Mouse (Mus musculus): ENCODE data around the gene Ifitm10. TPM values are rescaled to one million over a fixed set of nuclear protein-coding genes. Genes with fewer than 3 reads are reported as not detected.
A peak's percentile ranks its signal among the peaks of the same experiment; 100 is the strongest.

Gene Ifitm10
- 14.7 and 20.2 TPM in 2 replicates for polyA plus RNA-seq (2012; rRNA removed)

- Histone ChIP-seq H3K27ac (ENCODE audit: insufficient read depth, low read length) (0 out of 2 replicates have a peak within 1 kb of the TSS, but pooled peaks have one; percentile 37), H3K4me1 (ENCODE audit: control insufficient read depth, insufficient read depth, insufficient read length) (peaks cover 4% of the 10 kb centered on the region; the same call in 1 of the 2 replicates), H3K27me3 (ENCODE audit: control insufficient read depth, insufficient read depth, low read length) (peaks cover 3% of the 10 kb centered on the region; the same call in 1 of the 2 replicates), H3K4me3 (ENCODE audit: extremely low read depth, insufficient read depth, insufficient read length) (peak within 1 kb of the TSS; percentile 58; the same call in 1 of the 2 replicates), H3K36me3 (ENCODE audit: control insufficient read depth, insufficient read depth, low read length) (peaks cover 23% of the 10 kb centered on the region)
- DNase-seq (ENCODE audit: low read depth in 1 of 2, low spot score in 2 of 2), result no peak
- 86% methylated on average over 8 of the region's 8 CpGs for WGBS
- no peak for TF ChIP-seq CTCF (IDR thresholded peaks at IDR 0.05; ENCODE audit: extremely low read depth, insufficient read depth, insufficient read length, insufficient replicate concordance)
- no peak for TF ChIP-seq POLR2A (IDR thresholded peaks at IDR 0.05; ENCODE audit: low read depth, low read length)
Measured at GRCm38 (mm10) chr7:142373641-142374412, at the start of gene Ifitm10. Gene Ifitm10, minus strand, starts transcription at chr7:142373753.

GRCm38 (mm10) chr7:142421826-142422225 lies 48.3 kb upstream of the Ifitm10 start:
- H3K4me3 ChIP-seq (ENCODE audit: extremely low read depth, insufficient read depth, insufficient read length), result no peak overlapping the region
- no peak for DNase-seq (ENCODE audit: low read depth in 1 of 2, low spot score in 2 of 2)
- H3K27me3 ChIP-seq (ENCODE audit: control insufficient read depth, insufficient read depth, low read length), result no peaks in the 10 kb centered on the region
- peaks cover 3% of the 10 kb centered on the region; the same call in 1 of the 2 replicates for H3K4me1 ChIP-seq (ENCODE audit: control insufficient read depth, insufficient read depth, insufficient read length)
- TF ChIP-seq CTCF (IDR thresholded peaks at IDR 0.05; ENCODE audit: extremely low read depth, insufficient read depth, insufficient read length, insufficient replicate concordance) (no peak), POLR2A (IDR thresholded peaks at IDR 0.05; ENCODE audit: low read depth, low read length) (no peak)
- 51% methylated on average over 2 of the region's 2 CpGs for WGBS
- H3K27ac ChIP-seq (ENCODE audit: insufficient read depth, low read length), result no peak overlapping the region
- H3K36me3 ChIP-seq (ENCODE audit: control insufficient read depth, insufficient read depth, low read length), result no peaks in the 10 kb centered on the region

- WGBS, result 65% methylated on average over 5 of the region's 5 CpGs
- TF ChIP-seq CTCF (IDR thresholded peaks at IDR 0.05; ENCODE audit: extremely low read depth, insufficient read depth, insufficient read length, insufficient replicate concordance) (no peak), POLR2A (IDR thresholded peaks at IDR 0.05; ENCODE audit: low read depth, low read length) (no peak)
- no peak overlapping the region for H3K27ac ChIP-seq (ENCODE audit: insufficient read depth, low read length)
Measured at GRCm38 (mm10) chr7:142419887-142420286, 46.3 kb upstream of the Ifitm10 start.

GRCm38 (mm10) chr7:142418679-142419078 lies 45.1 kb upstream of the Ifitm10 start:
- DNase-seq (ENCODE audit: low read depth in 1 of 2, low spot score in 2 of 2), result no peak

More at GRCm38 (mm10) chr7:142419887-142420286, 46.3 kb upstream of the Ifitm10 start:
- H3K4me1 ChIP-seq (ENCODE audit: control insufficient read depth, insufficient read depth, insufficient read length), result peaks cover 3% of the 10 kb centered on the region; the same call in 1 of the 2 replicates
- no peaks in the 10 kb centered on the region for H3K36me3 ChIP-seq (ENCODE audit: control insufficient read depth, insufficient read depth, low read length)
- no peak overlapping the region for H3K4me3 ChIP-seq (ENCODE audit: extremely low read depth, insufficient read depth, insufficient read length)
- DNase-seq (ENCODE audit: low read depth in 1 of 2, low spot score in 2 of 2), result no peak
- no peaks in the 10 kb centered on the region for H3K27me3 ChIP-seq (ENCODE audit: control insufficient read depth, insufficient read depth, low read length)

GRCm38 (mm10) chr7:142418027-142418426 lies 44.5 kb upstream of the Ifitm10 start:
- H3K36me3 ChIP-seq (ENCODE audit: control insufficient read depth, insufficient read depth, low read length), result no peaks in the 10 kb centered on the region
- H3K27ac ChIP-seq (ENCODE audit: insufficient read depth, low read length), result no peak overlapping the region
- peaks cover 3% of the 10 kb centered on the region; the same call in 1 of the 2 replicates for H3K4me1 ChIP-seq (ENCODE audit: control insufficient read depth, insufficient read depth, insufficient read length)
- 94% methylated on average over 2 of the region's 2 CpGs for WGBS
- TF ChIP-seq CTCF (IDR thresholded peaks at IDR 0.05; ENCODE audit: extremely low read depth, insufficient read depth, insufficient read length, insufficient replicate concordance), result no peak
- no peak for TF ChIP-seq POLR2A (IDR thresholded peaks at IDR 0.05; ENCODE audit: low read depth, low read length)
- no peaks in the 10 kb centered on the region for H3K27me3 ChIP-seq (ENCODE audit: control insufficient read depth, insufficient read depth, low read length)
- DNase-seq (ENCODE audit: low read depth in 1 of 2, low spot score in 2 of 2), result no peak
- H3K4me3 ChIP-seq (ENCODE audit: extremely low read depth, insufficient read depth, insufficient read length), result no peak overlapping the region

More at GRCm38 (mm10) chr7:142418679-142419078, 45.1 kb upstream of the Ifitm10 start:
- no peak overlapping the region for H3K4me3 ChIP-seq (ENCODE audit: extremely low read depth, insufficient read depth, insufficient read length)
- 94% methylated on average over 8 of the region's 8 CpGs for WGBS
- H3K27me3 ChIP-seq (ENCODE audit: control insufficient read depth, insufficient read depth, low read length), result no peaks in the 10 kb centered on the region
- TF ChIP-seq POLR2A (IDR thresholded peaks at IDR 0.05; ENCODE audit: low read depth, low read length) (no peak), CTCF (IDR thresholded peaks at IDR 0.05; ENCODE audit: extremely low read depth, insufficient read depth, insufficient read length, insufficient replicate concordance) (no peak)
- peaks cover 3% of the 10 kb centered on the region; the same call in 1 of the 2 replicates for H3K4me1 ChIP-seq (ENCODE audit: control insufficient read depth, insufficient read depth, insufficient read length)
- no peaks in the 10 kb centered on the region for H3K36me3 ChIP-seq (ENCODE audit: control insufficient read depth, insufficient read depth, low read length)
- H3K27ac ChIP-seq (ENCODE audit: insufficient read depth, low read length), result no peak overlapping the region

- no peaks in the 10 kb centered on the region for H3K36me3 ChIP-seq (ENCODE audit: control insufficient read depth, insufficient read depth, low read length)
- no peak overlapping the region for H3K4me3 ChIP-seq (ENCODE audit: extremely low read depth, insufficient read depth, insufficient read length)
- 87% methylated on average over 3 of the region's 3 CpGs for WGBS
- H3K27me3 ChIP-seq (ENCODE audit: control insufficient read depth, insufficient read depth, low read length), result no peaks in the 10 kb centered on the region
- TF ChIP-seq POLR2A (IDR thresholded peaks at IDR 0.05; ENCODE audit: low read depth, low read length) (no peak), CTCF (IDR thresholded peaks at IDR 0.05; ENCODE audit: extremely low read depth, insufficient read depth, insufficient read length, insufficient replicate concordance) (no peak)
- H3K27ac ChIP-seq (ENCODE audit: insufficient read depth, low read length), result no peak overlapping the region
- no peaks in the 10 kb centered on the region for H3K4me1 ChIP-seq (ENCODE audit: control insufficient read depth, insufficient read depth, insufficient read length)
- DNase-seq (ENCODE audit: low read depth in 1 of 2, low spot score in 2 of 2), result no peak
Measured at GRCm38 (mm10) chr7:142416225-142416624, 42.7 kb upstream of the Ifitm10 start.

GRCm38 (mm10) chr7:142415314-142415713 lies 41.8 kb upstream of the Ifitm10 start:
- no peak for DNase-seq (ENCODE audit: low read depth in 1 of 2, low spot score in 2 of 2)
- Histone ChIP-seq H3K36me3 (ENCODE audit: control insufficient read depth, insufficient read depth, low read length) (no peaks in the 10 kb centered on the region), H3K27ac (ENCODE audit: insufficient read depth, low read length) (no peak overlapping the region), H3K4me3 (ENCODE audit: extremely low read depth, insufficient read depth, insufficient read length) (no peak overlapping the region), H3K4me1 (ENCODE audit: control insufficient read depth, insufficient read depth, insufficient read length) (no peaks in the 10 kb centered on the region), H3K27me3 (ENCODE audit: control insufficient read depth, insufficient read depth, low read length) (no peaks in the 10 kb centered on the region)
- TF ChIP-seq POLR2A (IDR thresholded peaks at IDR 0.05; ENCODE audit: low read depth, low read length) (no peak), CTCF (IDR thresholded peaks at IDR 0.05; ENCODE audit: extremely low read depth, insufficient read depth, insufficient read length, insufficient replicate concordance) (no peak)
- 75% methylated on average over 4 of the region's 4 CpGs for WGBS

Measured in spleen, adult 2 months (tissue).